Mouse (Mus musculus) CH12.LX (cell line): ENCODE measurements at regions not wholly inside any gene's neighbourhood (a gene's known extent, or its start where the extent isn't known, plus 50 kb on each side); places are given as distances from the start of the nearest gene placed in this dataset.

Source experiments
- DNase-seq: peaks from one replicate; pipeline ENCODE4 v3.0.0-alpha.2; 2013; ENCODE audit errors: extremely low read depth
- H3K27ac ChIP-seq: 2 replicates; pipeline ENCODE4 v1.5.1; 2012; ENCODE audit warnings: low read depth, mild to moderate bottlenecking, control low read depth, moderate library complexity; ENCODE audit not compliant: insufficient read depth
- H3K27me3 ChIP-seq: replicated peaks from 2 replicates; pipeline ENCODE3; 2012; ENCODE audit warnings: inconsistent platforms
- H3K36me3 ChIP-seq, 2 experiments: replicated peaks in 1 of 2; 2 replicates each; pipeline versions ENCODE3 to v1.6.1; 2012; ENCODE audit warnings: inconsistent platforms in 1 of 2, low read length in 1 of 2, mild to moderate bottlenecking in 1 of 2, mixed read lengths in 1 of 2, moderate library complexity in 1 of 2; ENCODE audit not compliant: control insufficient read depth in 1 of 2, insufficient read depth in 1 of 2
- H3K4me1 ChIP-seq, 2 experiments: 2 replicates each; pipeline ENCODE4 v1.6.1; 2012; ENCODE audit warnings: inconsistent platforms in 1 of 2, moderate library complexity in 1 of 2; ENCODE audit not compliant: insufficient read depth in 2 of 2, control insufficient read depth in 1 of 2
- H3K4me2 ChIP-seq: 2 replicates; pipeline ENCODE4 v1.6.1; 2012; ENCODE audit warnings: low read depth, mild to moderate bottlenecking, control low read depth; ENCODE audit not compliant: poor library complexity, insufficient read depth, severe bottlenecking
- H3K4me3 ChIP-seq, 3 experiments: fragments of 150-350 bp in 1 of 3; sonication (generic) in 1 of 3; replicated peaks in 1 of 3; 2 replicates each; pipeline versions ENCODE3 to v1.5.1; 2011 to 2012; ENCODE audit warnings: low read depth in 2 of 3, low read length in 2 of 3, mild to moderate bottlenecking in 2 of 3, moderate library complexity in 2 of 3, control low read depth in 1 of 3, improper control_type of control experiment in 1 of 3, inconsistent platforms in 1 of 3, mixed read lengths in 1 of 3; ENCODE audit not compliant: poor library complexity in 1 of 3
- H3K79me2 ChIP-seq: replicated peaks from 2 replicates; pipeline ENCODE4 v1.6.1; 2012; ENCODE audit warnings: mild to moderate bottlenecking, moderate library complexity; ENCODE audit not compliant: control insufficient read depth, poor library complexity, insufficient read depth, severe bottlenecking; ENCODE audit errors: extremely low read depth
- H3K9ac ChIP-seq: 2 replicates; pipeline ENCODE4 v1.6.1; 2012; ENCODE audit warnings: low read depth, mild to moderate bottlenecking, control low read depth, moderate library complexity; ENCODE audit not compliant: insufficient read depth
- H3K9me3 ChIP-seq: replicated peaks from 2 replicates; pipeline ENCODE3; 2012; ENCODE audit warnings: low read length, inconsistent platforms, mixed read lengths
- CHD1 ChIP-seq: IDR thresholded peaks from 2 replicates; pipeline ENCODE4 v1.6.1; 2012; ENCODE audit warnings: low read depth, low read length, improper control_type of control experiment, inconsistent platforms
- CHD2 ChIP-seq: IDR thresholded peaks from 2 replicates; pipeline ENCODE4 v1.6.1; 2011; ENCODE audit warnings: low read length, improper control_type of control experiment
- CTCF ChIP-seq, 2 experiments: IDR thresholded peaks in 1 of 2; conservative IDR thresholded peaks in 1 of 2; 2 replicates each; pipeline ENCODE4 v1.5.1; 2011 to 2012; ENCODE audit warnings: low read depth in 2 of 2, low read length in 2 of 2, improper control_type of control experiment in 1 of 2, inconsistent platforms in 1 of 2, mild to moderate bottlenecking in 1 of 2, moderate library complexity in 1 of 2
- E2F4 ChIP-seq: IDR thresholded peaks from 2 replicates; pipeline ENCODE4 v1.6.1; 2011; ENCODE audit warnings: low read depth, low read length, improper control_type of control experiment; ENCODE audit not compliant: insufficient replicate concordance
- ELF1 ChIP-seq: IDR thresholded peaks from 2 replicates; pipeline ENCODE4 v1.6.1; 2014; ENCODE audit warnings: low read depth, mild to moderate bottlenecking, inconsistent platforms, low read length, improper control_type of control experiment
- EP300 ChIP-seq: IDR thresholded peaks from 2 replicates; pipeline ENCODE4 v1.6.1; 2011; ENCODE audit warnings: low read length, improper control_type of control experiment
- ETS1 ChIP-seq: conservative IDR thresholded peaks from 2 replicates; pipeline ENCODE4 v1.6.1; 2012; ENCODE audit warnings: low read depth, mild to moderate bottlenecking, inconsistent platforms, low read length, improper control_type of control experiment, moderate library complexity
- GABPA ChIP-seq: IDR thresholded peaks from 2 replicates; pipeline ENCODE4 v1.6.1; 2012; ENCODE audit warnings: low read depth, low read length, improper control_type of control experiment, inconsistent platforms; ENCODE audit not compliant: insufficient replicate concordance
- HCFC1 ChIP-seq: IDR thresholded peaks from 2 replicates; pipeline ENCODE4 v1.6.1; 2012; ENCODE audit warnings: low read depth, mild to moderate bottlenecking, inconsistent platforms, low read length, improper control_type of control experiment
- JUN ChIP-seq: IDR thresholded peaks from 2 replicates; pipeline ENCODE4 v1.6.1; 2011; ENCODE audit warnings: low read depth, mild to moderate bottlenecking, low read length, improper control_type of control experiment, moderate library complexity; ENCODE audit not compliant: insufficient read depth
- KAT2A ChIP-seq: IDR thresholded peaks from 2 replicates; pipeline ENCODE4 v1.6.1; 2012; ENCODE audit warnings: low read length, improper control_type of control experiment, inconsistent platforms; ENCODE audit not compliant: insufficient replicate concordance
- MAFK ChIP-seq: IDR thresholded peaks from 2 replicates; pipeline ENCODE4 v1.6.1; 2011; ENCODE audit warnings: low read length, improper control_type of control experiment; ENCODE audit not compliant: insufficient replicate concordance
- MAZ ChIP-seq: IDR thresholded peaks from 2 replicates; pipeline ENCODE4 v1.6.1; 2012; ENCODE audit warnings: low read depth, mild to moderate bottlenecking, inconsistent platforms, low read length, improper control_type of control experiment, moderate library complexity
- MEF2A ChIP-seq: IDR thresholded peaks from 2 replicates; pipeline ENCODE4 v1.6.1; 2014; ENCODE audit warnings: low read depth, mild to moderate bottlenecking, inconsistent platforms, low read length, improper control_type of control experiment, borderline replicate concordance
- NELFE ChIP-seq: IDR thresholded peaks from 2 replicates; pipeline ENCODE4 v1.6.1; 2011; ENCODE audit warnings: low read depth, low read length, improper control_type of control experiment
- NRF1 ChIP-seq: IDR thresholded peaks from 2 replicates; pipeline ENCODE4 v1.6.1; 2014; ENCODE audit warnings: low read depth, mild to moderate bottlenecking, inconsistent platforms, low read length, improper control_type of control experiment, moderate library complexity
- POLR2A ChIP-seq: IDR thresholded peaks from 2 replicates; pipeline ENCODE4 v1.6.1; 2011; ENCODE audit warnings: low read depth, mild to moderate bottlenecking, improper control_type of control experiment, low read length
- RAD21 ChIP-seq: IDR thresholded peaks from 2 replicates; pipeline ENCODE4 v1.6.1; 2011; ENCODE audit warnings: low read depth, mild to moderate bottlenecking, low read length, improper control_type of control experiment, moderate library complexity
- RCOR1 ChIP-seq: conservative IDR thresholded peaks from 2 replicates; pipeline ENCODE4 v1.6.1; 2012; ENCODE audit warnings: low read depth, mild to moderate bottlenecking, inconsistent platforms, low read length, improper control_type of control experiment
- SMC3 ChIP-seq: IDR thresholded peaks from 2 replicates; pipeline ENCODE4 v1.6.1; 2011; ENCODE audit warnings: low read depth, low read length, improper control_type of control experiment
- TBP ChIP-seq: conservative IDR thresholded peaks from 2 replicates; pipeline ENCODE4 v1.6.1; 2011; ENCODE audit warnings: low read depth, low read length, improper control_type of control experiment
- TCF12 ChIP-seq: IDR thresholded peaks from 2 replicates; pipeline ENCODE4 v1.6.1; 2014; ENCODE audit warnings: low read depth, mild to moderate bottlenecking, inconsistent platforms, low read length, improper control_type of control experiment
- USF2 ChIP-seq: conservative IDR thresholded peaks from 2 replicates; pipeline ENCODE4 v1.6.1; 2011; ENCODE audit warnings: low read depth, low read length, improper control_type of control experiment
- ZNF384 ChIP-seq: IDR thresholded peaks from 2 replicates; pipeline ENCODE4 v1.6.1; 2012; ENCODE audit warnings: low read depth, low read length, improper control_type of control experiment, inconsistent platforms
- dilution Hi-C: fragments of 300-500 bp; cut with MboI; formaldehyde crosslinking; loops from 2 replicates; pipeline ENCODE4 v1.14.3; 2020; ENCODE audit warnings: low sequenced_read_pairs; ENCODE audit not compliant: extremely low pct_unique_long_range_greater_than_20kb, extremely low pct_ligation_motif_present
- in situ Hi-C: fragments of 300-500 bp; cut with MboI; formaldehyde crosslinking; loops from 3 replicates; pipeline ENCODE4 v1.14.3; 2019; ENCODE audit warnings: low sequenced_read_pairs, low pct_ligation_motif_present, low pct_unique_long_range_greater_than_20kb, mixed read lengths

GRCm38 (mm10) chr2:162814205-162814604, 117.1 kb upstream of the Srsf6 start:
- H3K9me3 ChIP-seq = no peaks in the 10 kb centered on the region
- no peak overlapping the region for H3K9ac ChIP-seq
- no peak overlapping the region for H3K27ac ChIP-seq
- in situ Hi-C loops (no loop called here), dilution Hi-C loops (no loop called here)
- H3K27me3 ChIP-seq = peaks cover 11% of the 10 kb centered on the region
- H3K4me1 ChIP-seq = no peaks in the 10 kb centered on the region
- no peak overlapping the region for H3K4me2 ChIP-seq
- H3K36me3 ChIP-seq = no peaks in the 10 kb centered on the region
- H3K4me3 ChIP-seq = no peak overlapping the region
- TF ChIP-seq CTCF (conservative IDR thresholded peaks at IDR 0.05 in 1 of 2, IDR thresholded peaks at IDR 0.05 in 1 of 2; ENCODE audit: low read depth in 2 of 2, low read length in 2 of 2) = peak in 1 of 2 experiments; percentile 41; a peak in 2 of 4 replicates
- no peak for TF ChIP-seq KAT2A
- TF ChIP-seq SMC3 = peak; percentile 16; the same call in 1 of the 2 replicates
- TF ChIP-seq, all 38 proteins: peak for 2
- no peaks in the 10 kb centered on the region for H3K79me2 ChIP-seq
- DNase-seq = peak; percentile 18

- no peaks in the 10 kb centered on the region for H3K79me2 ChIP-seq
- peaks cover 18% of the 10 kb centered on the region for H3K27me3 ChIP-seq
- H3K27ac ChIP-seq = no peak overlapping the region
- H3K9ac ChIP-seq = no peak overlapping the region
- no peak overlapping the region for H3K4me2 ChIP-seq
- in situ Hi-C loops (no loop called here), dilution Hi-C loops (no loop called here)
- no peak for DNase-seq
- no peaks in the 10 kb centered on the region for H3K4me1 ChIP-seq
- no peaks in the 10 kb centered on the region for H3K36me3 ChIP-seq
- no peaks in the 10 kb centered on the region for H3K9me3 ChIP-seq
- TF ChIP-seq ELF1 = no peak
- TF ChIP-seq CHD2 = no peak
- TF ChIP-seq POLR2A = no peak
- no peak for TF ChIP-seq ETS1
- no peak for TF ChIP-seq E2F4
- TF ChIP-seq MEF2A = no peak
- no peak for TF ChIP-seq TCF12
- TF ChIP-seq ZNF384 = no peak
- no peak for TF ChIP-seq NRF1
- TF ChIP-seq RCOR1 = no peak
- no peak for TF ChIP-seq USF2
- no peak for TF ChIP-seq HCFC1
- no peak overlapping the region for H3K4me3 ChIP-seq
Measured at GRCm38 (mm10) chr2:162807747-162808146, 123.6 kb upstream of the Srsf6 start.

- H3K36me3 ChIP-seq = no peaks in the 10 kb centered on the region
- no peaks in the 10 kb centered on the region for H3K4me1 ChIP-seq
- H3K9me3 ChIP-seq = no peaks in the 10 kb centered on the region
- H3K27ac ChIP-seq = no peak overlapping the region
- dilution Hi-C loops = no loop called here
- H3K27me3 ChIP-seq = peaks cover 32% of the 10 kb centered on the region
- no peaks in the 10 kb centered on the region for H3K79me2 ChIP-seq
- no peak overlapping the region for H3K4me2 ChIP-seq
- no peak overlapping the region for H3K9ac ChIP-seq
- H3K4me3 ChIP-seq = no peak overlapping the region
- no peak for TF ChIP-seq MAFK
- no peak for TF ChIP-seq GABPA
- no peak for TF ChIP-seq CTCF (conservative IDR thresholded peaks at IDR 0.05 in 1 of 2, IDR thresholded peaks at IDR 0.05 in 1 of 2; ENCODE audit: low read depth in 2 of 2, low read length in 2 of 2)
- TF ChIP-seq CHD1 = no peak
- no peak for TF ChIP-seq NELFE
- no peak for TF ChIP-seq EP300
- TF ChIP-seq JUN = no peak
- no peak for TF ChIP-seq MEF2A
- no peak for TF ChIP-seq RAD21
- no peak for TF ChIP-seq TCF12
- no peak for TF ChIP-seq E2F4
- no peak for TF ChIP-seq TBP
- TF ChIP-seq MAZ = no peak
- TF ChIP-seq RCOR1 = no peak
- DNase-seq = no peak
- in situ Hi-C loops = no loop called here
Measured at GRCm38 (mm10) chr2:162796528-162796927, 134.8 kb upstream of the Srsf6 start.
